Mouse (Mus musculus) adrenal gland, postnatal 25 days (tissue): ENCODE measurements around the gene Gm49333. TPM values are rescaled to one million over a fixed set of nuclear protein-coding genes. Genes with fewer than 3 reads are reported as not detected.

ENCODE experiments used
- DNase-seq: peaks from one replicate; pipeline ENCODE4 v3.0.0; 2021; ENCODE audit warnings: mixed read lengths
- long read RNA-seq: library from polyadenylated mRNA; stranded (forward); transcript quantifications from one replicate; pipeline ENCODE4 v2.0.0, GENCODE M21; 2021
- total RNA-seq: library from RNA; stranded (reverse); gene quantifications from 2 replicates; pipeline ENCODE4 v1.2.3, GENCODE M21; 2021

Gm49333 gene
- not detected in 2 replicates for total RNA-seq
- long read RNA-seq, partial matches to known transcripts, result 1 of 4 reads
- long read RNA-seq, other reads (novel, unspliced or antisense), result 3 of 4 reads

DNA sequence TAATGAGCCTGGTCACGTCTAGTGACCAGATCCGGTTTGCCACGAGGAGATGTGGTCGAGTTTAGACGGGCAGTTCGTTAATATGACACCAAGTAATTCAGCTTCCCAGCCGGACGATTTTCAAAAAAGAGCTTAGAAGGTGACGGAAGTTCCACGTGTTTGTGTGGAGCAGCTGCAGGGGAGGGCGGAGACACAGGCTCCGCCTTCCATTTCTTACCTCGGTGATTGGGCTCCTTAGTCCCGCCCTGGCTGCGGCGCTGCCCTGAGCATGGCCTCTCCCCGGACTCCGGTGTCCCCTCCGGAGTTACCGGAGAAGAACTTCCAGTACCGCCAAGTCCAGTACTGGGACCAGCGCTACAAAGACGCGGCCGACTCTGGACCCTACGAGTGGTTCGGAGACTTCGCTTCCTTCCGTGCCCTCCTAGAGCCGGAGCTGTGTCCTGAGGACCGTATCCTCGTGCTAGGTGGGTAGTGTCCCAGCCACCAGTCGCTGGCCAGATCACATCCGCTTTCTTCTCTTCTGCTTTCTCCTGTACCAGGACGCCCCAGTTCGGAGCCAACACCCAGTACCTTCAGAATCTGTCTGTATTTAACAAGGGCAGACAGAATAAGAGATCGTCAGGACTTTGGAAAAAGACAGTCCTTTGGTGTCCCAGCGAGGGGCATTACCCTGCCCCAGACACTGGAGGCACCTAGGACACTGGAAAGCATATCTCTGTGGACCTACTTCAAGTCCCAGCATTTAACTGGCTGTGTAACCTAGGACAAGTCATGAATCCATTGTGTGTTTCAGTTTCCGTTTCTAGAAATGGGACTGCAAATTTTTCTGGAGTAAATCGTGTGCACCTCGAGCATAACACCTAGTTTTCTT lies at the start of gene Gm49333, which contains the start of the genes Eef1akmt4 and Alg3:
TSS of gene Gm49333 (plus strand) at position 254 of the 871 bp plus-strand sequence.
TSS of gene Eef1akmt4 (plus strand) at position 237 of the 871 bp plus-strand sequence.
TSS of gene Alg3 (minus strand) at position 379 of the 871 bp plus-strand sequence.
- peak; percentile 85 for DNase-seq

DNA sequence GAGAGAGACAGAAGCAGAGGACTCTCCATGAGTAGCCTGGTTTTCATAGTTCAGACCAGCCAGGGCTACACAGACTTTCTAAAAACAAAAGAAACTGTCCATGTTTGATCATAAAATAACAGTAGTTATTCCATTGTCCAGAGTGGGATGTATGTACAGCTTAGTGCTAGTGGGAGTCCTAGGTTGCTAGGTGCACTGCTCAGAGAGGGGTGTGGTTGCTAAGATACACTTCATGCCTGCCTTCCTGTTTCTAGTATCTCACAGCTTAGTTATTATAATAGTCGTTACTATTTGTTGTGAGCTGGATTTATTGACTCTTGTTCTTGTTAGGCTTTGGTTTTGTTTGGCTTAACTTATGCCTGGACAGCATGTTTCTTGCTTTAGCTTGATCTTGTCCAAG lies 46.3 kb upstream of the Gm49333 start:
- no peak for DNase-seq

DNA sequence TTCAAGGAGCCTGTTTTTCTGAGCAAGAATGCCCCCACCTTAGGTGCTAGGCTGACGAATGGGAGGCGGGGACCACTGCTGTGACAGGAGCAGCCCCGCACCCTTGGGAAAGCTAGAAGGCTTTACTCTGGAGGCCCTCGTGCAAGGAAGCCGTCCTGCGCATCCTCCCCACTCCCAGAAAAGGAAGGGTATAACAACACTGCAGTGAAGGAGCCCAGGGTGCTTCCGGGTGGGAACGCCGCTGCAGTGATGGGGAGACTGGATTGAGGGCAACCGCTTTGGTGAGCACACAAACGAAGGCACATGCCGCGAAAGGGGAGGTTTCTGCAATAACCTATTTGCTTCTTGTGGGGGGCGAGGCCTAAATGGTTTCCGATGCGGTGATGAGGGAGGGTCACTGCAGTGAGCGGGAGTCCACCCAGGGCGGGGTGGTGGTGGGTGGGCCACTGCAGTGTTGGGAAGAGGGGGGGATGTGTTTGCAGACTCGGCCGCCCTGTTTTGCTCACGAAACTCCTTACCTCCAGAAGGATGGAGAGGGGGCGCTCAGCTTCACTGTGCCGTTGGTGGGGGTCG lies 22.0 kb upstream of the Gm49333 start, which contains the start of gene Vwa5b2:
TSS of gene Vwa5b2 (plus strand) at position 106 of the 573 bp plus-strand sequence.
- no peak for DNase-seq

DNA sequence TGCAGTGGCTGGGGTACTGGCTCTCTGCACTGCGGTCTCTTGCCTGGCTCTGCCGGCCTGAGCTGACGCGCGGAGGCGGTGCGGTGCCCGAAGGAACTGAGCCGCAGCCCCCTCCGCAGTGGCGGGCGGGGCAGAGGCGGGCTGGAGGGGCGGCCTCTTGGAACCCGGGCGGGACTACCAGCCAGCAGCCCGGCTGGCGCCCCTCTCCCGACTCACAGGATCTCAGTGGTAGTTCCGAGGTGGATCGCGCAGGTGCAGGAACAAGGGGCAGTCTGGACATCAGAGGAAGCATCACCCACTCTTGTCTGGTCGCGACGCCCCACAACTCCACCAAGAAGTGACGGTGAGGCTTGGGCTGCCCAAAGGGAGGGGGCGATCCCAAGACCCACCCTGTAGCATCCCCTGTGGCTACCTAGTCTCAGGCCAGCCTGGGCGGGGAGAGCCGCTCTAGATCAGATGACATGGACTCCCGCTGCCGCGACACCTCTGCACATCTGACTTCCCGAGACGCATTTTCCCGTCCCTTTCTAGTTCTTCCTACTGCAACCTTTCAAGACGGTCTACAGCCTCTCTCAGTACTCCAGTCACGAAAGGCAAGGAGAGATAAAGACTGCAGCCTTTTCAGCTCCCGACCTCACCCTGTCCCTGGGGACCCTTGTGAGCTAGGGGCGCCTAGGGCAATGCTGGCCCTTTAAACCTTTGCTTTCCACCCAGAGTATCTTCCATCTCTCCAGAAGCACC lies 21.3 kb upstream of the Gm49333 start:
- DNase-seq, result peak; percentile 36

DNA sequence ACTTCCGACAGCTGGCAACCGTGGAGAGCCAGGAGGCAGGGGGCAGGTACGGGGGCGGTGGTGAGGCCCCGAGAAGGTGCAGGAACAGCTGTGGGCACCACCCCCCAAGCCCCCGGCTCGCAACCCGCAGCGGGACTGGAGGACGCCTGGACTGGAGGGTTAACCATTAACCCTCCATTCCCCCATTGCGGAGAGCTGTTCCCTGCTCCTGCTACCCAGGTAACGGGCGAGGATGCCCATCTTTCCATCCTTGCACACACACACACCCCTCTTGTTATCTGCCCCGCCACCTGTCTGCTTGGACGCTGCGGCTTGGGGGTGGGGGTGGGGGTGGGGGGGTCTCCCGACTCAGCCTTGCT lies 20.8 kb upstream of the Gm49333 start:
- DNase-seq, result no peak

DNA sequence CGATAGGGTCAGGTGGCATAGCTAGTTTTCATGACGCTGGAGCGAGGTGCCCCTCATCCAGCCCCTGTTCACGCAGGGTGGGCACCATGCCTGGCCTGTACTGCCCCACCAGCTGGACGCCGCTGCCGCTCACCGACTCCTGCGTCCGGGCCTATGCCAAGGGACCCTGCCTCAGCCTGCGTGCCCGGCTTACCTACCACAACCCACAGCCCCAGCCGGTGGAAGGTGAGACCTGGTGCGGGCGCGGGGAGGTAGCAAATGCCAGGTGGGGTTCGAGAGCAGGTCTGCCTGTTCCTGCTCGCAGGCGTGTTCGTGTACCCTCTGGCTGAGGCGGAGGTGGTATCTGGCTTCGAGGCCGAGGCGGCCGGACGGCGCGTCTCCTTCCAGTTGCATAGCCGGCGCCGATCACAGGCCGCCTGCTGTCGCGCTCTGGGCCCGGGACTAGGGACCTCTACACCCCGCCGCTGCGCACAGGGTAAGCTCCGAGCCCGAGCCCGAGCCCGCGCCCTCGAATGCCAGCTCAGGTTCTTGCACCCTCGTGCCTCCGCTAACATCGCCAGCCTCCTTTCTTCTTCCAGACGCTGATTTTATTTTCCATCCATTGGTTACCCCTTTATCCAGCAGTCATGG lies 20.2 kb upstream of the Gm49333 start:
- DNase-seq, result no peak

DNA sequence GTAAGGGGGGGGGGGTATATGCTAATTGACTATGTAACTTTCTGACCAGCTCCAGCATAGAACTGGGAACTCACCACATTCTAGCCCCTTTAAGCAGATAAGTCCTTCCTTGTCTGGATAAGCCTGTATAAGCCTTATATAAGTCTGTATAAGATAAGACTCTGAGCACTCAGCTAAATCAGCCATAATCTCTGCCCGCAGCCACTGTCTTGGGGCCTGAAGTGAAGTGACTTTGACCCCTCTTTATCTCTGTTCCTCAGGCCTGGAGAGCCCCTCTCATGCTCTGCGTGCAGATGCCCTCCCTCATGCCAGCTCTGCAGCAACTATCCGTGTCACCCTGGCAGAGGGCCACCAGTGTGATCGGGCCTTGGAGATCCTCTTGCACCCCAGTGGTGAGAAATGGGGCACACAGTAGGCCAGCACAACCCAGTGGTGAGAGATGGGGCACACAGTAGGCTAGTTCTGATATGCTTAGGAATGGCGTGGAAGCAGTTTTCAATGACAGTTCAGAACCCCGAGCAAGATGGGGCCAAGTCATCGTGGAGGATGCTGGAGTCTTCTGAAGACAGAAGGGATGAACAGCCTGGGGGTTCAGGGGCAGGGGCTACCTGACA lies 16.2 kb upstream of the Gm49333 start:
- DNase-seq, result no peak

DNA sequence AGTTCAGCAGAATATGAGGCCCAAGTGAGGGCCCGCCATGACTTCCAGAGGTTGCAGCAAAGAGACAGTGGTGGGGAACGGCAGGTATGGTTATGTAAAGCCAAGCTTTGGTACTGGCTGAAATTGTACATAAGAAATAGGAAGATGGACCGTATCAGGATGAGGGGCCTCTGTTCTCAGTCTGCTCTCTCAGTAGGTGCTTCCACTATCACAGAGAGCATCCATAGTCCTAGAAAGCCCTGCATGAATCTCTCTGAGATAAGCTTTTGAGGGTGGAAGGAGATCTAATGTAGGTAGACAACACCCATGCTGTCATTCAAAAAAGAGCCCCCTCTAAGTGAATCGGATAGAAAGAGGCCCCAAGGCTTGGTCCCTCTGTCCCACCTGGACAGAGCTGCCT lies 15.7 kb upstream of the Gm49333 start:
- no peak for DNase-seq

DNA sequence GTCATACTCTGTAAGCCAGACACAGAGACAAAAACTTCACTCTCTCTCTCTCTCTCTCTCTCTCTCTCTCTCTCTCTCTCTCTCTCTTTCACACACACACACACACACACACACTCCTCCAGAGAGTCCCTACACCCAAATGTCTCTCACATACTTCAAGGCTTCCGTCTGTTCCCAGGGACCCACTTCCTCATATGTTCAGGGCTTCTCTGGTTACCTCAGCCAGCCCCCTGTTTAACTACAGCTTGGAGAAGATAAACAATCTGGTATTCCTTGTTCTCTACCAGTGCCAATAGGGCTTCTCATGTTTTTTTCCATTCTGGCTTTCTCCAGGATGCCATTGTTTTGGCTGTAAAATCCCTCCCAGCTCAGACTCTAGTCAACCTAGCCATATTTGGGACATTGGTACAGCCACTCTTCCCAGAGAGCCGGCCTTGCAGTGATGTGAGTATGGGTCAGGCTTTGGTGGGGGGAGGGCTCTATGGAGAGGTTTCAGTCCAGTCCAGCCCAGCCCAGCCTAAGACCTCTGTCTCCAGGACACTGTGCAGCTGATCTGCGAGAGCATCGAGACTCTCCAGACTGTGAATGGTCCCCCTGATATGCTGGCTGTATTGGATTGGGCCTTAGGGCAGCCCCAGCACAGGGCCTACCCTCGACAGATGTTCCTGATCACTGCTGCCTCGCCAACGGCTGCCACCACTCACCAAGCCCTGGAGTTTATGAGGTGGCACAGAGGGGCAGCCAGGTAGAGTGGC lies 14.5 kb upstream of the Gm49333 start:
- no peak for DNase-seq

DNA sequence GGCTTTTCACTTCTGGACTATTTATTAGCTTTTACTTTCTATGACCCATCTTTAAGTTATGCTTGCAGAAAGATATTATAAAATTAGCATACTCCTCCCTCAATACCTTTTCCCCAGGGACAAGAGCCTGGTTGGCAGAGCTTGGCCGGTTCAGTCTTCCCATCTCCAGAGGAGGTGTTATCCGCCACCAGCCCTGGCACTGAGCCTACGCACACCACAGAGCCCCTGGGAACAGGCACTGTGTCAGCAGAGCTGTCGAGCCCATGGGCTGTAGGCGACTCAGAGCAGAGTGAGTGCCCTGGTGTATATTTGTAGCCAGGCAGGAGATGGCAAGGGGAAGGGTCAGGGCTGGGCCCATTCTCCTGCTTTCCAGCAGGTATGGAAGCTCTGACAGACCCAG lies 10.9 kb upstream of the Gm49333 start:
- no peak for DNase-seq

DNA sequence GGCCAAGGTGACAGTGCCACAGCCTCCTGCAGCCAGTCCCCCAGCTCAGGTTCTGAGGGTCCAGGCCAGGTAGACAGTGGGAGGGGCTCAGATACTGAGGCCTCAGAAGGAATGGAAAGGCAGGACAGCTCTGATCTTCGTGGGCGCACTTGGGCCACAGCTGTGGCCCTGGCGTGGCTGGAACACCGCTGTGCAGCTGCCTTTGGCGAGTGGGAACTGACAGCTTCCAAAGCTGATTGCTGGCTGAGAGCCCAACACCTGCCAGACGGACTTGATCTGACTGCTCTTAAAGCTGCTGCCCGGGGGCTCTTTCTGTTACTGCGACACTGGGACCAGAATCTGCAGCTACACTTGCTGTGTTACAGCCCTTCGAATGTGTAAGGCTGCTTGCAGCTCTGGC lies 6.7 kb upstream of the Gm49333 start:
- DNase-seq, result no peak

DNA sequence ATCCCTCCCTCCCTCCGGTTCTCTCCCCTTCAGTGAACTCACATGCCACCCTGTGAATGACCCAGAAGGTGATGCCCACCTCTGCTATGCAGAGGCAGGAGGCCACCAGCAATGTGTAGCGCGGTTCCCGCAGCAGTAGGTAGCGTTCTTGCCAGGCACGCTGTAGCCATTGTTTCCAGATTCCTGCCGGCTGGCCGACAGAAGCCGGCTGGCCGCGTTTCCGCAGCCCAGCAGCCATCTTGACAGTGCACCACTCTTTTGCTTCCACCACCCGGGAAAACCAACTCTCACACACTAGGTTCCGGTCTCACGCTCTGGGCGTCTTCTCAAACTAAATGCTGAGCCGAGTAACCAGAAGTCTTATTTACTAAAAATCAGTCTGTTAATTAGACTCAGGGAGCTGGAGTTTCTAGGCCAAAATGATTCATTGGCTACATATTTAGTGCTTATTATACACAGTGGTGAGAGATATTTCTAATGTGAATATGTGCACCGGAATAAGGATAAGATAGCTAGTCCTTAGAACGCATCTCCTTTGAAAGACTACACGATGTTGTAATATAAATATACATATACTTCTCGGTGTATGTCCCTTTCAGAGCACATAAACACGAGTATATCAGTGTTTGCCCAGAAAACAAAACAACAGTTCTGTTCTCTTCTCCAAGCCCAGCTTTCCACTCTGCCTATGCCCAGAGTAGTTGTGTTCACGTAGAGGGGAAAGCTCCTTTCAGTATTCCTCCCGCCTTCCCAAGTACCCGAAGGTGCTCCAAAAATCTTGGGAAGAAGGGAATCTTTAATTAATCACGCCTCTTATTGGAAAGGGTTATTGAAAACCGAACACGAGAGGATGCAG lies 681 bp upstream of the Gm49333 start:
- peak; percentile 61 for DNase-seq

DNA sequence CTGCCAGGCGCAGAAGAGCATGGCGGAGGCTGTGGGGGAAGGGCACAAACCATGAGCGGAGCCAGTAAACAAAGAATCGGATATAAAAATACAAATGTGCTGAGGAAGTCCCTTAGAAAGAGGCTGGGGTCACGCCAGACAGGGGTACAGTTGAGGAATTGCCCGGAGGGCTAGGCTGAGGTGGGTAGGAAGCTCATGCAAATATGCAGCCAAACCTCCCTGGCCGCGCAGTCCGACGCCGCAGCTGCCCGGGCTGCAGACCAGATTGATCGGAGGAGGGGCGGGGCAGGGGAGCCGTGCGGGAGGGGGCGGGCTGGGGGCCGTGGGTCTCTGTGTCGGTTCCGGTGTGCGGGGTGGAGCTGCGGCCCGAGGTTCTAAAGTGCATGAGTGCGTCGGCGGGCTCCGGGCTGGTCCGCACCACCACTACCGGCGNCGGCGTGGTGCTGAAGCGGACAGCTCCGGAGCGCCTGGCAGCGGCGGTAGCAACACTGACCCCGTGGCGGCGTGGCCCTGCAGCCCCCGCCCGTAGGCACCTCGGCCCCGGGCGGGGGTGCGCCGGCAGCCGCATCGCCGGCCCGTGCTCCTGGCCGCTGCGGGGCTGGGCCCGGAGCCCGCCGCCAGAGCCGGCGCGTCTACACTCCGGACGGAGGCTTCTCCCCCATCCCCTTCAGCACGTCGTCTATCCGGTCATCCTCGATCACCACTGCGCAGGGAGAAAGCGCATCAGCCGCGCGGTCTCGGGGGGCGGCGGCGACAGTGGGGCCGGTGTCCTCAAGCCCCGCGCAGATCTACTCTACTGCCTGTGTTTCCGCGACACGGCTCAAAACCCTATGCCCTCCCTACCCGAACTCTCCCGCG lies 8.4 kb downstream of the Gm49333 start:
- DNase-seq, result peak; percentile 56

DNA sequence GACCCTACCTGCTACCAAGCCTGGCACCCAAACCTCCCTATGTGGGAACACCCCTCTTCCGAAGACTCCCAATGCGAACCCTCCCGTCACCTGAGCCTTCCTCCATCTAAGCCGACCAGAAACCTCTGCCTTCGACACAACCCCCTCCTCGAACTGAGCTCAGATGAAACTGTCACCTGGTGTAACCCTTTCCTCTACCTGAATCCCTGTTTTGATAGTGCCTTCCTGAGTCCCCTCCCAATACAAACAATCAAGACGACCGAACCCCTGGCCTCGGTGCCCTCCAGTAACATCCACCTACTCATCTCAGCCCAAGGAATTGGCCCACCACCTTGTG lies 9.0 kb downstream of the Gm49333 start:
- no peak for DNase-seq

DNA sequence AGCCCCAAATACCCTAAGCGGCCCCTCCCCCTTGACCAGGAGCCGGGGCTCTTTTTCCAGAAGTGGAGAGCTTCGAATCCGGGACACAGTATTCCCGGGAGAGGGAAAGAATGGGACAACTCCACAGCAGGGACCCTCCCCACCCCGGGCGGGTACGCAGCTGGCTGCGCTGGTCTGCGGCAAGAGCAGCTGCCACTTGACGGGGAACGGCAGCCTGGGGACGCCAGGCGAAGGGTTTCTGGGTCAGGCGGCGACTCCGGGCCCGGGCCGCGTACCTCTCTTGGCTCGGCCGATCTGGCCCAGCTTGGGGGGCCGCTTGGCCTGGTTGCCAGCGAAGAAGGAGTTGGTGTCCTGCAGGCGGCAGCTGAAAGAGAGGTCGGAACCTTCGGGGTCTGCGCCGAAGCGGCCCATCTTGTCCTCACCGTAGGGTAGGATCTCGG lies 9.4 kb downstream of the Gm49333 start:
- no peak for DNase-seq

DNA sequence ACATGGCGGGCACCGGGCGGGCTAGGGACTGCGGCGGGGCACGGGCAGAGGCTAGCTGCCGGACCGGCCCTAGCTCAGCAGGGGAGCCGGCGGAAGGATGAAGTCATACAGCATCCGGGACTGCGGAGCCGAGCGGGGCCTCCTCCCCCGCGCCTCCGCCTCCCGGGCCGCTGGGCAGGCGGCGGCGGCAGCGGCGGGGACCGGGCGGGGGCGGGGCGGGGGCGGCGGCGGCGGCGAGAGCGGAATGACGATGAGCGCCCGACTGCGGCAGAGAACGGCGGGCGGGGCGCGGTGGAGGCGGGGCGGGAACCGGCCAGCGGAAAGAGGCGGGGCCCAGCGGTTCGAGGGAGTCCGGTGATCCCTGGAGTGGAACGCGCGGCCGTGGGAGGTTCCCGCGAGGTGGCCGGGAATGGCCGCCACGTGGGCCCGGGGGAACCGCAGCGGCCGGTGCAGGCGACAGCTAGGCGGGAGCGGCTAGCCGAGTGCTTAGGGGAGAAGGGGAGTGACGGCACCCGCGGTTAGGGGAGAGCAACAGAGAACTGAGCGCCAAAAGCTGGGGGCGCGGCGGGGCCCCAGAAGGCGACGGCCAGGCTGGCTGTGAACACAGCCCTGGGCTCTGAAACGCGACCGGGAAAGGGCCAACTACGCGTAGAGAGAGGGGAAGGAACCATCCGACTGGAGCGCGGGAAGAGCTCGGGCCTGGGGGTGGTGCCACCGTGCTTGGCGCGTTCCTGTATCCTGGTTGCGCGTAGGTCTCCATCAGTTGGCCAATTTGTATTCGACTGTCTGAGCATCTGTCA lies 10.0 kb downstream of the Gm49333 start, which contains the start of gene Camk2n2:
TSS of gene Camk2n2 (minus strand) at position 97 of the 800 bp plus-strand sequence.
- DNase-seq, result peak; percentile 86

DNA sequence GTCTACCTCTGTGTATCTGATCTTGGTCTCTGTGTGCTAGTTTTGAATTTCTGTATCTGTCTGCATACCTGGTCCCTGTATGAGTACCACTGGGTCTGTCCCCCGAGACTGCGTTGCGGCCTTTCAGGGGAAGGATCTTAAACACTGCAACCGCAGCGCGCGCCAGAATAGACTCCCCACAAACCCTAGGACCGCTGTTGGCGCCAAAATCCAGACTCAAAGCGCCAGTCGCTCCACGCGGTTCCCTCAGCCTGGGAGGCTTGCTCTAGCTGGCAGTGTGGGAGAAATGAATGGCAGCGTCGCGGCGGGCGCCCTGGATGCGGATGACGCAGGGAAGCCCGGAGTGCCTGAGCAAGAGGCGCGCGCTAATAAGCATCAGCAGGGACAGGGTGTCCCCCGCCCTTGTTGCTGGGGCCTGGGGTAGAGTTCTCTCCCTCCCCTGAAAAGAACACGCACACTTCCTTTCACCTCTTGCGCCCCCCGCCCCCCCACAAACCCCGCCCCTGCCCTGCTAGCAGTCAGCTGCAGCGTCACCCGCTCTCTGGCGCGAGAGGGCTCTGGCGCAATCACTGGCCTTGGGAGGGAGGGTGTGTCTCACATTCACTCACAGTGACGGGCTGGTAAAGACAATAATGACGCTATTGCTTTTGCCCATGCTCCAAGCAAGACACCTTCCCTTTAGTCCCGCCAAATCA lies 10.7 kb downstream of the Gm49333 start:
- DNase-seq, result peak; percentile 88
